ENCODE assay signal across 22 mouse cellular contexts in the genomic region with DNA sequence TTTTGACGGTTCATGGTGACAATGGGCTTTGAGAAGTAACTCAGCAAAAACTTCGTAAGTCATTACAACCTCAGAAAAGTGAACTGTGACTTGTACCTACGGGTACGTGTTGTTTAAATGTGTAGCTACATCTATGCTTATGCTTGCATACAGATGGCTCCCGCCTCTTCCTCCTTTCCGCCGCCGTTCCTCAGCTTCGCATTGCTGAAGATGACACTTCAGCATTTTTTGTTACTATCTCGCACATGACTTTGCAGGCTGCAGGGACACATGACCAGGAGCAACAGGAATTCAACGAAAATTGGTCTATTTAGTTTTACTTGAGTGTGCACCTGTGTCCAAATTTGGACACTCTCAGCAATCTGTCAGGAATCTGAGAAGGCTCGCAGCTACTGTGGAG.
"Had no signal": no experiment of that assay in that cellular context is flagged by ENCODE, and none has a peak within 500 bp of the region (broad histone marks: within the 10 kb centered on the region; RNA-seq: fewer than 3 reads in every experiment).

No protein-coding gene starts in this region.

- H3K36me3 ChIP-seq: intestine, embryonic 15.5 days; kidney, embryonic 15.5 days; lung, embryonic 15.5 days; midbrain, embryonic 12.5 days; neural tube, embryonic 13.5 days; stomach, embryonic 15.5 days had no signal

- H3K4me2 ChIP-seq: intestine, embryonic 15.5 days; kidney, embryonic 15.5 days; lung, embryonic 15.5 days; midbrain, embryonic 12.5 days; neural tube, embryonic 13.5 days; stomach, embryonic 15.5 days had no signal

- H3K9me3 ChIP-seq: intestine, embryonic 15.5 days; kidney, embryonic 15.5 days; lung, embryonic 15.5 days; midbrain, embryonic 12.5 days; neural tube, embryonic 13.5 days; stomach, embryonic 15.5 days had no signal

- H3K9ac ChIP-seq: intestine, embryonic 15.5 days; kidney, embryonic 15.5 days; liver, embryonic 14.5 days; lung, embryonic 15.5 days; midbrain, embryonic 12.5 days; neural tube, embryonic 13.5 days; stomach, embryonic 15.5 days had no signal

- ATAC-seq: intestine, embryonic 15.5 days; midbrain, embryonic 16.5 days had no signal

- H3K27me3 ChIP-seq: intestine, embryonic 15.5 days; lung, embryonic 15.5 days; midbrain, embryonic 12.5 days; stomach, embryonic 15.5 days had no signal

- H3K4me3 ChIP-seq: intestine, embryonic 15.5 days; kidney, embryonic 15.5 days; left cerebral cortex, adult 2 months; lung, embryonic 15.5 days; midbrain, embryonic 12.5 days; myocyte; neural tube, embryonic 13.5 days; stomach, embryonic 15.5 days had no signal

- DNase-seq: kidney, adult 11 months; kidney, adult 8-10 months; kidney, postnatal 10 days; kidney, postnatal 36 days; layer of hippocampus, postnatal 36 days; lung, adult 18-20 months; lung, postnatal 10 days; retina, postnatal 1 day; right cerebral cortex, postnatal 25 days; spleen, adult 18-20 months; thymus, adult 18-20 months; thymus, postnatal 36 days had no signal

- H3K27ac ChIP-seq: intestine, embryonic 15.5 days; kidney, embryonic 15.5 days; left cerebral cortex, adult 2 months; liver, embryonic 14.5 days; lung, embryonic 15.5 days; midbrain, embryonic 12.5 days; neural tube, embryonic 13.5 days; stomach, embryonic 15.5 days had no signal
